Mouse (Mus musculus) gastrocnemius, postnatal 4 days (tissue): ENCODE data around the gene Atad1. TPM values are rescaled to one million over a fixed set of nuclear protein-coding genes. Genes with fewer than 3 reads are reported as not detected.
"Not testable (repeated sequence)": the region's sequence is repeated elsewhere in the genome, so short reads cannot be mapped to it uniquely, and the experiment has no call there.

ENCODE experiments used
- DNase-seq, 2 experiments: peaks; one replicate each; pipeline ENCODE4 v3.0.0; 2021 to 2022; ENCODE audit warnings: low spot score in 2 of 2, mixed read lengths in 2 of 2
- total RNA-seq, 2 experiments: library from RNA; stranded (reverse); gene quantifications; 2 replicates each; pipeline ENCODE4 v1.2.3; 2021

Gene Atad1
- total RNA-seq, 2 experiments from 2014 or later, result 40.5 to 44.7 TPM

GRCm38 (mm10) chr19:32752357-32752756, 12.8 kb upstream of the Atad1 start:
- no peak for DNase-seq

- DNase-seq, result peak in 1 of 2 experiments; percentile 14
These were observed 9.8 kb upstream of the Atad1 start for GRCm38 (mm10) chr19:32749425-32749824.

GRCm38 (mm10) chr19:32740641-32741345, 1.2 kb upstream of the Atad1 start:
- DNase-seq, result no peak

GRCm38 (mm10) chr19:32737844-32738243, 1.7 kb downstream of the Atad1 start:
- DNase-seq, result no peak

GRCm38 (mm10) chr19:32732922-32733321, 6.7 kb downstream of the Atad1 start:
- DNase-seq, result no peak

- DNase-seq, result no peak
These were observed 9.8 kb downstream of the Atad1 start for GRCm38 (mm10) chr19:32729785-32730184.

- DNase-seq, result no peak
These were observed 12.9 kb downstream of the Atad1 start for GRCm38 (mm10) chr19:32726451-32727325.

GRCm38 (mm10) chr19:32723817-32724216, 15.8 kb downstream of the Atad1 start:
- DNase-seq, result no peak

- DNase-seq, result no peak
These were observed 19.3 kb downstream of the Atad1 start for GRCm38 (mm10) chr19:32720319-32720718.

- no peak for DNase-seq
These were observed 22.0 kb downstream of the Atad1 start for GRCm38 (mm10) chr19:32717590-32717989.

- DNase-seq, result no peak
These were observed 23.9 kb downstream of the Atad1 start for GRCm38 (mm10) chr19:32715681-32716080.

- peak; percentile 48 to 66 for DNase-seq
These were observed 24.4 kb downstream of the Atad1 start for GRCm38 (mm10) chr19:32715201-32715600.

- no peak for DNase-seq
These were observed 26.1 kb downstream of the Atad1 start for GRCm38 (mm10) chr19:32713471-32713870.

GRCm38 (mm10) chr19:32712588-32713042, 27.0 kb downstream of the Atad1 start:
- peak; percentile 18 to 44 for DNase-seq

- DNase-seq, result peak; percentile 90 to 91
These were observed 27.6 kb downstream of the Atad1 start for GRCm38 (mm10) chr19:32711761-32712541.

GRCm38 (mm10) chr19:32710288-32710687, 29.3 kb downstream of the Atad1 start:
- no peak for DNase-seq

- DNase-seq, result no peak
These were observed 30.6 kb downstream of the Atad1 start for GRCm38 (mm10) chr19:32708996-32709395.

GRCm38 (mm10) chr19:32702191-32702590, 37.4 kb downstream of the Atad1 start:
- no peak for DNase-seq

- DNase-seq, result no peak
These were observed 42.9 kb downstream of the Atad1 start for GRCm38 (mm10) chr19:32696674-32697073.

- DNase-seq, result no peak
These were observed 49.9 kb downstream of the Atad1 start for GRCm38 (mm10) chr19:32689724-32690123.

- DNase-seq, result not testable (repeated sequence)
These were observed 51.4 kb downstream of the Atad1 start for GRCm38 (mm10) chr19:32688227-32688626.
